Mouse (Mus musculus) frontal cortex, postnatal 36 days (tissue): ENCODE results near the gene Vmn2r83.
"Not testable (repeated sequence)": the region's sequence is repeated elsewhere in the genome, so short reads cannot be mapped to it uniquely, and the experiment has no call there.

Experiments used
- DNase-seq, 2 experiments: peaks; one replicate each; pipeline ENCODE4 v3.0.0; 2022; ENCODE audit warnings: low spot score in 2 of 2

Vmn2r83 gene

GRCm38 (mm10) chr10:79468431-79468830 is at the start of gene Vmn2r83:
Vmn2r83 (plus strand) TSS chr10:79468731.
- DNase-seq = no peak

- DNase-seq = not testable (repeated sequence)
Observed at GRCm38 (mm10) chr10:79435141-79435820, 33.2 kb upstream of the Vmn2r83 start.

GRCm38 (mm10) chr10:79495886-79496285 is 27.4 kb downstream of the Vmn2r83 start:
- DNase-seq = no peak

DNA sequence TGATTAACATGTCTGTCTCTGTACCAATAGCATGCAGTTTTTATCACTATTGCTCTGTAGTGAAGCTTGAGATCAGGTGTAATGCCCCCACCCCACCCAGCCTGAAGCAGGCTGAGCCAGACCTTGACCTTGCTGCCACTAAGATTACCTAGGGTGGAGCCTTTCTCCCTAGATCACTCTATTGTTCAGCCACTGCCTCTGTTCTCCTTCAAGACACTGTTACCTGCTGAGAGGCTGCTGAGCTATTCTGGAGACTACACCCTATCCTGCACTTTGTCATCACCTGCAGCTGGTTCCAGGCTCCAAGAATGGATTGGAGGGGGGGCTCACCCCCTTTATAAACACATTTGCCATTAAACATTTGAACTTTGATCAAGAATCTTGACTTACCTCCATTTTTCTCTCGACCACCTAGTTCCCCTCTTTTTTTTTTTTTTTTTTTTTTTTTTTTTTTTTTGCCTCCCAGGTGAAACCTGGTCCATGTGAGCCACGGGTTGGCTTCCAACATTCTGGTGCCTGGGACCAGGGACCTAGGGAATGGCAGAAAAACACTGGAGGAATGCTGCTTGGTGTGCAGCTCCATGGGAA is 28.3 kb downstream of the Vmn2r83 start:
- no peak for DNase-seq

DNA sequence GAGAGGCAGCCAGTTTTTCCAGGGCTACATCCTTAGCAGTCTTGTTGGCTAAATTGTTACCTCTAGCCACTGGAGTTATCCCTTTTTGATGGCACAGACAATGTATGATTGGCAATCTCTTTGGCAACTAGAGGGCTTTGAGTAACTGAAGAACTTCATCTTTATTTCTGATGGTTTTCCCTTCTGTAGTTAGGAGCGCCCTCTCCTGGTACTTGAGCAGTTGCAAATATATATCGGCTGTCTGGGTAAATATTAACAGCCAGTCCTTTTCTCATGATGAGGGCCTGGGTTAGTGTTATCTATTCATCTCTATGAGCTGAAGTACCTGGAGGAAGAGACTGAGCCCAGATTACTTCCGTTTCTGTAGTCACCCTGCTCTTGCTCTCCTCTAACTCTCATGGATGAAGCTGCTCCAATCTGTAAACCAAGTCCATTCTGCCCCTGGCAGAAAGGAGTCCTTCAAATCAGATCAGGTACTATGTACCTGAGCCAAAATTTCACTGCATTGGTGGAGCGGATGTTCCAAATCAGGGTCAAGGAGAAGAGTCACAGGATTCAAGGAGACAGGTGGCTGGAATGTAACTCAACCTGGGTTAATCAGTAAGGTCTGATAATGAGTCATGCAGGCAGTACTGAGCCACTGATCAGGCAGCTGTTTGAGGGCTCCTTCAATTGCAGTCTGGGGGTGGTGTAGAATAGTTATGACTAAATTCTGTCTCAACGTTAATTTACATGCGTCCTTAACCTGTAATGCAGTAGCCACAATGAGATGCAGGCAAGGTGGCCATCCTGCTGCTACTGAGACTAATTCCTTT is 34.5 kb downstream of the Vmn2r83 start:
- DNase-seq = no peak

DNA sequence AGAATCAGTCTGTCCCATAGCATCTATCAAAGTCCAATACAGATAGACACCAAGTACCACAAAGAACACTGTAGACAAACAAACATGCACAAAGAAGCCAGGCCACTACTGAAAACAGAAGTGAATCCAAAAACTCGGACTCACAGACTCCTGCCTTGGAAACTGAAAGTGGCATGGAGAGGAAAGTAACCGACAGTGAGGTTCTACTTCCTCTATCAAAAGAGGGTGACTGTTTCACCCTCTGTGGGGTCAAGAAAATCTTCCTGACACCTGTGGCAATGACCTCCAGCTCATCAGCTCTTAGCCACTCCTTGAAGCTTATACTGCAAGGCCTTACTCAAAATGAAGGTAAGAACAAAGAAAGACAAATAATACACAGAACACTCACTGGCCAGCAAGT is 38.2 kb downstream of the Vmn2r83 start:
- DNase-seq = no peak

GRCm38 (mm10) chr10:79524433-79524832 is 55.9 kb downstream of the Vmn2r83 start:
- no peak for DNase-seq

GRCm38 (mm10) chr10:79525456-79526325 is 57.2 kb downstream of the Vmn2r83 start:
- no peak for DNase-seq

- DNase-seq = no peak
Observed at GRCm38 (mm10) chr10:79526661-79527452, 58.3 kb downstream of the Vmn2r83 start.

DNA sequence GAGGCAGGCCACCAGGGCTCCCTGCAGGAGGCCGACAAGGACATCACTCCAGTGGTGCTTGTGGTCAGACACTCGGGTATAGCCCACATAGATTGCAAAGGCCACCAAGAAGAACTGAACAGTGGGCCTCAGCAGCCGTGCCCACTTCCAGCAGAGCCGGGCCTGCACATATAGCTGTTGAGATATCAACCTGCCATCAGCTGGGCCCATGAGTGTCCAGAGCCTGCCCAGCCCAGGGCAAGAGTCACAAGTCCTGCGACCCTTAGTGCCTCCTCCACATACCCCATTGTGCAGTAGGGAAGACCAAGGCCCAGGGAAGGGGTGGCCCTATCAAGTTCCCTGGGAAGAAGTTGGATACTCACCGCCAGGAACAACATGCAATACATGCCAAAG is 58.9 kb downstream of the Vmn2r83 start:
- no peak for DNase-seq

- no peak for DNase-seq
Observed at GRCm38 (mm10) chr10:79528081-79528480, 59.5 kb downstream of the Vmn2r83 start.

GRCm38 (mm10) chr10:79530241-79530640 is 61.7 kb downstream of the Vmn2r83 start:
- DNase-seq = no peak

DNA sequence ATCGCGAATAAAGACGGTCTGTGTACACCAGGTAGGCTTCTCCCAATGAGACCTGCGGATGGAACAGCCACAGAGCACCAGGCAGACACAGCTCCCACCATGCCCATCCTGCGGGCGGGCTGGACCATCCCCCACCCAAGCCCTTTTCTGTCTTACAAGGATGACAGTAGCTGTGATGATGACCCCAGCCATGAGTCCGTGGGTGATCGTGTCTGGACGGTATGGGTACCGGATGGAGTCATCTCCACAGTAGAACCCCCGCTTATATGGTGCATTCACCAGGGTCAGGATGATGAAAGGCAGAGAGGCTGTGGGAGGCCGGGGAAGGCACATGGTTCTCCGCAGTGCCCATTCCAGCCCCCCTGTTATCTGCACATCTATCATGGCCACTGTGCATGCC is 62.2 kb downstream of the Vmn2r83 start:
- no peak for DNase-seq

- no peak for DNase-seq
Observed at GRCm38 (mm10) chr10:79531593-79531992, 63.1 kb downstream of the Vmn2r83 start.

GRCm38 (mm10) chr10:79532678-79533077 is 64.1 kb downstream of the Vmn2r83 start:
- DNase-seq = no peak

- DNase-seq = no peak
Observed at GRCm38 (mm10) chr10:79533126-79533911, 64.8 kb downstream of the Vmn2r83 start, which contains the start of gene Plpp2. Plpp2 (minus strand) TSS chr10:79533796.

DNA sequence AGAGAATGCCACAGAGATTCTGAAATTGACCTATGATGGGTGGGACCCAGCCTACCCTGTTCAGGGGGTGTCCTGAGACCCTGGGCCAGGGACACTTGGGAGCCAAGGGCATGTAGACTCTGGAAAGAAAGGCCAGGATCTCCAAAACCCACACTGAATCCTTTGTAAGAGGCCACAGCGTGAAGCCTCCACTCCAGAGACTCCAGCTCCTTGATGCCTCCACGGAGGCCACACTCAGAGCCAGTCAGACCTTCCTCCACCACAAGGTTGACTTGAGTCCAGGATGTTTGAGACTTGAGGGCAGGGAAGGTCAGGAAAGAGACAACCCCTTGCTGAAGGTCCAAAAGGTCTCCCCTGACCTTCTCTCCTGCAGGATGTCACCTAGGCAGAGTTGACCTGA is 65.9 kb downstream of the Vmn2r83 start:
- no peak for DNase-seq

DNA sequence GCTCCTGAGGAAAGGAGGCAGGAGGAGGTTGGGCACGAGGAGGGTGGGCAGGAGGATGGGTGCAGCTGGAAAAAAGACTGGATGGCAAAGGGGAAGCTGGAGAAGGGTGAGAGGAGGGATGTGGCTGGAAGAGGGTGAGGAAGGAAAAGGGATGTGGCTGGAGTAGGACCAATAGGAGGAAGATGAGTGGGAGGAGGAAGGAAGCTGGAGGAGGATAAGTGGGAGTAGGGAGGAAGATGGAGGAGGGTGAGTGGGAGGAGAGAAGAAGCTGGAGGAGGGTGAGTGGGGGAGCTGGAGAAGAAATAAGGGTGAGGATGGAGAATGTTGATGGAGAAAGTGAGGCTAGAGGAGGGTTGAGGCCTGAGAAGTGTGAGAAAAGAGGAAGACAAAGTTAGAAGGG is 66.9 kb downstream of the Vmn2r83 start:
- no peak for DNase-seq

- no peak for DNase-seq
Observed at GRCm38 (mm10) chr10:79536461-79537080, 68.0 kb downstream of the Vmn2r83 start.

GRCm38 (mm10) chr10:79537271-79537670 is 68.7 kb downstream of the Vmn2r83 start:
- DNase-seq = no peak
